Mouse (Mus musculus) embryonic fibroblast, embryonic 13.5 days (primary cell): ENCODE measurements around the gene Shank2.

Source experiments
- CTCF ChIP-seq: IDR thresholded peaks from 2 replicates; pipeline ENCODE4 v1.5.1; 2011; ENCODE audit warnings: mild to moderate bottlenecking, control low read depth, low read length, moderate library complexity, borderline replicate concordance; ENCODE audit not compliant: insufficient read depth
- POLR2A ChIP-seq: IDR thresholded peaks from 2 replicates; pipeline ENCODE4 v1.6.1; 2011; ENCODE audit warnings: low read depth, mild to moderate bottlenecking, control low read depth, low read length, moderate library complexity

- TF ChIP-seq CTCF (no peak), POLR2A (no peak)
These were observed 227.7 kb downstream of the Shank2 start for GRCm38 (mm10) chr7:144229421-144229820.
